Mouse (Mus musculus) stomach, postnatal 0 days (tissue): ENCODE measurements around the gene Rbms2.
"Not testable (repeated sequence)": the region's sequence is repeated elsewhere in the genome, so short reads cannot be mapped to it uniquely, and the experiment has no call there.

Source experiments
- CTCF ChIP-seq: IDR thresholded peaks from 2 replicates; pipeline ENCODE4 v1.5.1; 2016; ENCODE audit warnings: antibody characterized with exemption, low read depth, mild to moderate bottlenecking, moderate library complexity
- EP300 ChIP-seq: optimal IDR thresholded peaks from 2 replicates; pipeline ENCODE3; 2016; ENCODE audit warnings: antibody characterized with exemption

DNA sequence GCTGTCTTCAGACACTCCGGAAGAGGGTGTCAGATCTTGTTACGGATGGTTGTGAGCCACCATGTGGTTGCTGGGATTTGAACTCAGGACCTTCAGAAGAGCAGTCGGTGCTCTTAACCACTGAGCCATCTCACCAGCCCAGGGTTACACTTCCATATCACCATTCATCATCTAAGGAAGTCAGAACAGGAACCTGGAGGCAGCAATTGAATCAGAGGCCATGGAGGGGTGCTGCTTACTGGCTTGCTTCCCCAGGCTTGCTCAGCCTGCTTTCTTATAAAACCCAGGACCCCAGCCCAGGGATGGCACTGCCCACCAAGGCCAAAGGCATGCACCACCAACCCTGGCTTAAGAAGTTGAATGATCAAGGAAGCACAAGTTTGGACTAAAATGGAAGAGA lies 14.4 kb downstream of the Rbms2 start:
- not testable (repeated sequence) for TF ChIP-seq CTCF, EP300
